Mouse (Mus musculus): ENCODE measurements around the gene Pcx. TPM values are rescaled to one million over a fixed set of nuclear protein-coding genes. Genes with fewer than 3 reads are reported as not detected.

Pcx gene
- polyA plus RNA-seq, 1 experiment = 1.0 TPM

- TF ChIP-seq FLI1 (IDR thresholded peaks at IDR 0.05; ENCODE audit: low read length) (no peak), GATA1 (IDR thresholded peaks at IDR 0.05; ENCODE audit: borderline replicate concordance, low read length) (no peak)
- Histone ChIP-seq H3K4me3 (replicated peaks) (peak overlapping the region; percentile 18), H3K9me3 (no peaks in the 10 kb centered on the region), H3K4me1 (peaks cover 26% of the 10 kb centered on the region), H3K27me3 (replicated peaks) (peaks cover 93% of the 10 kb centered on the region), H3K36me3 (replicated peaks; ENCODE audit: low read length) (no peaks in the 10 kb centered on the region)
Observed at GRCm38 (mm10) chr19:4613464-4614304, 103.4 kb downstream of the Pcx start.

GRCm38 (mm10) chr19:4614305-4615150 is 104.3 kb downstream of the Pcx start:
- TF ChIP-seq GATA1 (IDR thresholded peaks at IDR 0.05; ENCODE audit: borderline replicate concordance, low read length) = no peak
- TF ChIP-seq FLI1 (IDR thresholded peaks at IDR 0.05; ENCODE audit: low read length) = no peak
- H3K9me3 ChIP-seq = no peaks in the 10 kb centered on the region
- H3K36me3 ChIP-seq (replicated peaks; ENCODE audit: low read length) = no peaks in the 10 kb centered on the region
- H3K27me3 ChIP-seq (replicated peaks) = peaks cover 93% of the 10 kb centered on the region
- H3K4me3 ChIP-seq (replicated peaks) = peak overlapping the region; percentile 92
- peaks cover 26% of the 10 kb centered on the region for H3K4me1 ChIP-seq

GRCm38 (mm10) chr19:4615151-4616093 is 105.2 kb downstream of the Pcx start, which contains the start of gene Lrfn4:
Lrfn4 (minus strand) TSS chr19:4615667.
- peaks cover under 1% of the 10 kb centered on the region for H3K36me3 ChIP-seq (replicated peaks; ENCODE audit: low read length)
- no peak for TF ChIP-seq FLI1 (IDR thresholded peaks at IDR 0.05; ENCODE audit: low read length)
- no peak for TF ChIP-seq GATA1 (IDR thresholded peaks at IDR 0.05; ENCODE audit: borderline replicate concordance, low read length)
- H3K9me3 ChIP-seq = no peaks in the 10 kb centered on the region
- peaks cover 84% of the 10 kb centered on the region for H3K27me3 ChIP-seq (replicated peaks)
- peaks cover 26% of the 10 kb centered on the region for H3K4me1 ChIP-seq
- H3K4me3 ChIP-seq (replicated peaks) = peak within 1 kb of the TSS; percentile 92

- H3K9me3 ChIP-seq = no peaks in the 10 kb centered on the region
- TF ChIP-seq FLI1 (IDR thresholded peaks at IDR 0.05; ENCODE audit: low read length) (no peak), GATA1 (IDR thresholded peaks at IDR 0.05; ENCODE audit: borderline replicate concordance, low read length) (no peak)
- peaks cover 26% of the 10 kb centered on the region for H3K4me1 ChIP-seq
- H3K36me3 ChIP-seq (replicated peaks; ENCODE audit: low read length) = peaks cover 11% of the 10 kb centered on the region
- no peak overlapping the region for H3K4me3 ChIP-seq (replicated peaks)
- H3K27me3 ChIP-seq (replicated peaks) = peaks cover 73% of the 10 kb centered on the region
Observed at GRCm38 (mm10) chr19:4616546-4616945, 106.3 kb downstream of the Pcx start.

- H3K36me3 ChIP-seq (replicated peaks; ENCODE audit: low read length) = peaks cover 27% of the 10 kb centered on the region
- no peak overlapping the region for H3K4me3 ChIP-seq (replicated peaks)
- H3K4me1 ChIP-seq = peaks cover 26% of the 10 kb centered on the region
- peaks cover 61% of the 10 kb centered on the region for H3K27me3 ChIP-seq (replicated peaks)
- no peak for TF ChIP-seq GATA1 (IDR thresholded peaks at IDR 0.05; ENCODE audit: borderline replicate concordance, low read length)
- H3K9me3 ChIP-seq = no peaks in the 10 kb centered on the region
Observed at GRCm38 (mm10) chr19:4618183-4618582, 107.9 kb downstream of the Pcx start.

- peaks cover 37% of the 10 kb centered on the region for H3K4me1 ChIP-seq
- peaks cover 37% of the 10 kb centered on the region for H3K36me3 ChIP-seq (replicated peaks; ENCODE audit: low read length)
- no peaks in the 10 kb centered on the region for H3K9me3 ChIP-seq
- H3K4me3 ChIP-seq (replicated peaks) = no peak overlapping the region
- peaks cover 48% of the 10 kb centered on the region for H3K27me3 ChIP-seq (replicated peaks)
- TF ChIP-seq FLI1 (IDR thresholded peaks at IDR 0.05; ENCODE audit: low read length) (no peak), GATA1 (IDR thresholded peaks at IDR 0.05; ENCODE audit: borderline replicate concordance, low read length) (no peak)
Observed at GRCm38 (mm10) chr19:4619461-4619860, 109.2 kb downstream of the Pcx start.

- peaks cover 31% of the 10 kb centered on the region for H3K4me1 ChIP-seq
- H3K27me3 ChIP-seq (replicated peaks) = peaks cover 36% of the 10 kb centered on the region
- peaks cover 37% of the 10 kb centered on the region for H3K36me3 ChIP-seq (replicated peaks; ENCODE audit: low read length)
- H3K4me3 ChIP-seq (replicated peaks) = no peak overlapping the region
- TF ChIP-seq FLI1 (IDR thresholded peaks at IDR 0.05; ENCODE audit: low read length) (no peak), GATA1 (IDR thresholded peaks at IDR 0.05; ENCODE audit: borderline replicate concordance, low read length) (no peak)
- no peaks in the 10 kb centered on the region for H3K9me3 ChIP-seq
Observed at GRCm38 (mm10) chr19:4620721-4621120, 110.4 kb downstream of the Pcx start.

- H3K4me3 ChIP-seq (replicated peaks) = no peak overlapping the region
- H3K36me3 ChIP-seq (replicated peaks; ENCODE audit: low read length) = peaks cover 37% of the 10 kb centered on the region
- TF ChIP-seq FLI1 (IDR thresholded peaks at IDR 0.05; ENCODE audit: low read length) = no peak
- no peak for TF ChIP-seq GATA1 (IDR thresholded peaks at IDR 0.05; ENCODE audit: borderline replicate concordance, low read length)
- peaks cover 15% of the 10 kb centered on the region for H3K27me3 ChIP-seq (replicated peaks)
- H3K4me1 ChIP-seq = peaks cover 30% of the 10 kb centered on the region
- H3K9me3 ChIP-seq = no peaks in the 10 kb centered on the region
Observed at GRCm38 (mm10) chr19:4622780-4623179, 112.5 kb downstream of the Pcx start.

GRCm38 (mm10) chr19:4623419-4623818 is 113.1 kb downstream of the Pcx start:
- H3K4me3 ChIP-seq (replicated peaks) = no peak overlapping the region
- peaks cover 37% of the 10 kb centered on the region for H3K36me3 ChIP-seq (replicated peaks; ENCODE audit: low read length)

More at GRCm38 (mm10) chr19:4623419-4623818, 113.1 kb downstream of the Pcx start:
- Histone ChIP-seq H3K9me3 (no peaks in the 10 kb centered on the region), H3K4me1 (peaks cover 30% of the 10 kb centered on the region), H3K27me3 (replicated peaks) (peaks cover 9% of the 10 kb centered on the region)
- no peak for TF ChIP-seq FLI1 (IDR thresholded peaks at IDR 0.05; ENCODE audit: low read length)
- no peak for TF ChIP-seq GATA1 (IDR thresholded peaks at IDR 0.05; ENCODE audit: borderline replicate concordance, low read length)

Measured in megakaryocyte, embryonic 14.5 days (primary cell).